Mouse (Mus musculus) kidney, postnatal 0 days (tissue): Measurements from ENCODE around the gene Majin. TPM values are rescaled to one million over a fixed set of nuclear protein-coding genes. Genes with fewer than 3 reads are reported as not detected.
A peak's percentile ranks its signal among the peaks of the same experiment; 100 is the strongest.

Source experiments
- ATAC-seq: fragments of 200-750 bp; cut with Nextera tagmentation; replicated peaks from 2 replicates; pipeline ENCODE4 v1.8.0; 2017; ENCODE audit warnings: low read depth, moderate number of reproducible peaks, moderate TSS enrichment, moderate library complexity; ENCODE audit not compliant: low FRiP score
- DNase-seq: peaks from one replicate; pipeline ENCODE4 v3.0.0-alpha.2; 2016; ENCODE audit warnings: low spot score
- H3K27ac ChIP-seq: fragments of 300-500 bp; sonication (generic); 2 replicates; pipeline ENCODE4 v1.5.1; 2014; ENCODE audit warnings: mild to moderate bottlenecking
- H3K27me3 ChIP-seq: fragments of 300-500 bp; sonication (generic); 2 replicates; pipeline ENCODE4 v1.6.1; 2014; ENCODE audit warnings: low read length, mixed read lengths; ENCODE audit not compliant: insufficient read depth
- H3K36me3 ChIP-seq: fragments of 300-500 bp; sonication (generic); 2 replicates; pipeline ENCODE4 v1.6.1; 2014; ENCODE audit warnings: low read length, mixed read lengths; ENCODE audit not compliant: insufficient read depth
- H3K4me1 ChIP-seq: fragments of 300-500 bp; sonication (generic); replicated peaks from 2 replicates; pipeline ENCODE4 v1.6.1; 2014; ENCODE audit warnings: antibody characterized with exemption, low read length, mixed read lengths; ENCODE audit not compliant: insufficient read depth
- H3K4me2 ChIP-seq: fragments of 300-500 bp; sonication (generic); 2 replicates; pipeline ENCODE4 v1.6.1; 2014; ENCODE audit warnings: mild to moderate bottlenecking, low read length, moderate library complexity, mixed read lengths
- H3K4me3 ChIP-seq: fragments of 300-500 bp; sonication (generic); replicated peaks from 2 replicates; pipeline ENCODE4 v1.5.1; 2014; ENCODE audit warnings: low read depth, low read length
- H3K9ac ChIP-seq: fragments of 300-500 bp; sonication (generic); 2 replicates; pipeline ENCODE4 v1.6.1; 2014; ENCODE audit warnings: low read depth, low read length
- H3K9me3 ChIP-seq: fragments of 300-500 bp; sonication (generic); replicated peaks from 2 replicates; pipeline ENCODE4 v1.6.1; 2016; ENCODE audit warnings: low read length, inconsistent platforms, mixed read lengths
- CTCF ChIP-seq: IDR thresholded peaks from 2 replicates; pipeline ENCODE4 v1.5.1; 2016; ENCODE audit warnings: antibody characterized with exemption, low read depth, mild to moderate bottlenecking, moderate library complexity
- WGBS: fragments of 180-500 bp; shearing (Covaris S2); extraction: QIAGEN DNeasy Blood & Tissue Kit; methylation state at CpG from one replicate; pipeline ENCODE4 v1.1.7; 2014; 5-methylcytosine and 5-hydroxymethylcytosine counted together
- microRNA counts: library from miRNA; unstranded; fragments of <30 nt; microRNA quantifications from one replicate; lab custom pipeline; 2015
- microRNA-seq: library from miRNA; unstranded; fragments of <30 nt; microRNA quantifications from one replicate; pipeline ENCODE4, GENCODE M21; 2016
- polyA plus RNA-seq: library from polyadenylated mRNA; unstranded; fragments of >200 nt; fragmentation: Nextera tagmentation; extraction: Ambion mirVana; gene quantifications from 2 replicates; pipeline ENCODE4 v1.2.1, GENCODE M21; 2015

The Majin gene
- polyA plus RNA-seq, 1 experiment from 2014 or later = not detected

- TF ChIP-seq CTCF = no peak
- no peaks in the 10 kb centered on the region for H3K36me3 ChIP-seq
- 81% methylated on average over 4 of the region's 4 CpGs for WGBS
- H3K4me2 ChIP-seq = no peak overlapping the region
- no peak overlapping the region for H3K9ac ChIP-seq
- ATAC-seq (no peak), DNase-seq (no peak)
- H3K27ac ChIP-seq = peak overlapping the region; percentile 15; the same call in 1 of the 2 replicates
- H3K9me3 ChIP-seq = no peaks in the 10 kb centered on the region
- no peaks in the 10 kb centered on the region for H3K27me3 ChIP-seq
- no peak overlapping the region for H3K4me3 ChIP-seq
- peaks cover 8% of the 10 kb centered on the region; the same call in 1 of the 2 replicates for H3K4me1 ChIP-seq
Measured at GRCm38 (mm10) chr19:6272738-6273137, 88.5 kb downstream of the Majin start.

- Histone ChIP-seq H3K9me3 (no peaks in the 10 kb centered on the region), H3K27ac (0 out of 2 replicates have a peak overlapping the region, but pooled peaks have one; percentile 21), H3K4me1 (peaks cover 12% of the 10 kb centered on the region), H3K4me3 (no peak overlapping the region), H3K9ac (no peak overlapping the region), H3K36me3 (no peaks in the 10 kb centered on the region), H3K4me2 (no peak overlapping the region), H3K27me3 (no peaks in the 10 kb centered on the region)
- 65% methylated on average over 4 of the region's 4 CpGs for WGBS
- TF ChIP-seq CTCF = no peak
- no peak for ATAC-seq
- DNase-seq = no peak
Measured at GRCm38 (mm10) chr19:6273592-6273991, 89.4 kb downstream of the Majin start.

MicroRNAs encoded within 50 kb of the gene (microRNA counts, 519-probe panel; counts per million panel counts)
- 4,659 counts per million, percentile 79 among the panel's probes with 10 or more counts for microRNA mmu-miR-192 (lab: Ali Mortazavi, UCI)

Small RNA genes within 50 kb of the gene (microRNA-seq; reads per million reads assigned to microRNA genes)
- gene Mir192 (612 reads per million, percentile 72 among the genes with 10 or more reads in this experiment), gene Mir194-2 (361 reads per million, percentile 68 among the genes with 10 or more reads in this experiment)

Other genes with a start within 250 kb of the Majin start
- gene Pola2, start 220.2 kb upstream of the Majin start, polyA plus RNA-seq = 39.8 and 40.6 TPM in 2 replicates
- gene Slc22a20, start 198.2 kb upstream of the Majin start, polyA plus RNA-seq = not detected in 2 replicates
- gene Capn1, start 168.5 kb upstream of the Majin start, polyA plus RNA-seq = 12.9 and 13.5 TPM in 2 replicates
- gene Syvn1, start 137.8 kb upstream of the Majin start, polyA plus RNA-seq = 25.0 and 26.8 TPM in 2 replicates
- 66.2 and 69.0 TPM in 2 replicates for gene Mrpl49, start 126.6 kb upstream of the Majin start, polyA plus RNA-seq
- gene Fau, start 126.5 kb upstream of the Majin start, polyA plus RNA-seq = 940 and 1,050 TPM in 2 replicates
- 42.3 and 47.6 TPM in 2 replicates for gene Znhit2, start 123.2 kb upstream of the Majin start, polyA plus RNA-seq
- 17.0 and 19.1 TPM in 2 replicates for gene Tm7sf2, start 116.0 kb upstream of the Majin start, polyA plus RNA-seq
- gene Vps51, start 107.2 kb upstream of the Majin start, polyA plus RNA-seq = 57.8 and 61.4 TPM in 2 replicates
- gene Tmem262, start 104.4 kb upstream of the Majin start, polyA plus RNA-seq = not detected in 2 replicates
- gene Gm28374, start 102.1 kb upstream of the Majin start, polyA plus RNA-seq = 0.70 and 0.84 TPM in 2 replicates
- 71.7 and 74.3 TPM in 2 replicates for gene Zfpl1, start 99.4 kb upstream of the Majin start, polyA plus RNA-seq
- gene Cdca5, start 99.4 kb upstream of the Majin start, polyA plus RNA-seq = 16.1 and 19.4 TPM in 2 replicates
- gene AC131692.1, start 90.0 kb upstream of the Majin start, polyA plus RNA-seq = 0.17 TPM in 1 of 2 replicates, not detected in the other
- 0.17 TPM in 2 replicates for gene Naaladl1, start 78.6 kb upstream of the Majin start, polyA plus RNA-seq
- 32.0 and 35.9 TPM in 2 replicates for gene Sac3d1, start 65.7 kb upstream of the Majin start, polyA plus RNA-seq
- 26.5 and 30.0 TPM in 2 replicates for gene Snx15, start 56.1 kb upstream of the Majin start, polyA plus RNA-seq
- 0.38 and 0.49 TPM in 2 replicates for gene Batf2, start 43.4 kb upstream of the Majin start, polyA plus RNA-seq
- gene Arl2, start 42.8 kb upstream of the Majin start, polyA plus RNA-seq = 96.1 and 103 TPM in 2 replicates
- 1.6 and 2.1 TPM in 2 replicates for gene Gpha2, start 42.0 kb downstream of the Majin start, polyA plus RNA-seq
- gene Ppp2r5b, start 51.5 kb downstream of the Majin start, polyA plus RNA-seq = 19.9 and 20.4 TPM in 2 replicates
- gene Atg2a, start 57.3 kb downstream of the Majin start, polyA plus RNA-seq = 7.0 and 7.8 TPM in 2 replicates
- 64.2 and 73.4 TPM in 2 replicates for gene Ehd1, start 92.3 kb downstream of the Majin start, polyA plus RNA-seq
- 1.0 TPM in 2 replicates for gene Cdc42bpg, start 122.1 kb downstream of the Majin start, polyA plus RNA-seq
- 51.9 and 54.6 TPM in 2 replicates for gene Men1, start 150.6 kb downstream of the Majin start, polyA plus RNA-seq
- gene Map4k2, start 156.7 kb downstream of the Majin start, polyA plus RNA-seq = 12.2 and 13.5 TPM in 2 replicates
- gene Sf1, start 179.3 kb downstream of the Majin start, polyA plus RNA-seq = 91.1 and 97.2 TPM in 2 replicates
- 24.5 and 25.8 TPM in 2 replicates for gene Pygm, start 200.0 kb downstream of the Majin start, polyA plus RNA-seq
- gene Rasgrp2, start 215.0 kb downstream of the Majin start, polyA plus RNA-seq = 97.5 and 116 TPM in 2 replicates
- 5.9 and 6.7 TPM in 2 replicates for gene Nrxn2, start 234.3 kb downstream of the Majin start, polyA plus RNA-seq